Mouse (Mus musculus): ENCODE results near the gene Ufc1. TPM values are rescaled to one million over a fixed set of nuclear protein-coding genes. Genes with fewer than 3 reads are reported as not detected.

The Ufc1 gene
- polyA plus RNA-seq, 1 experiment = 11.1 TPM

- TF ChIP-seq CTCF (IDR thresholded peaks at IDR 0.05; ENCODE audit: extremely low read depth, insufficient read depth, insufficient read length, insufficient replicate concordance) = no peak
- no peak for TF ChIP-seq POLR2A (IDR thresholded peaks at IDR 0.05; ENCODE audit: low read depth, low read length)
- Histone ChIP-seq H3K36me3 (ENCODE audit: control insufficient read depth, insufficient read depth, low read length) (no peaks in the 10 kb centered on the region), H3K4me3 (ENCODE audit: extremely low read depth, insufficient read depth, insufficient read length) (no peak overlapping the region), H3K4me1 (ENCODE audit: control insufficient read depth, insufficient read depth, insufficient read length) (no peaks in the 10 kb centered on the region; the same call in 1 of the 2 replicates), H3K27ac (ENCODE audit: insufficient read depth, low read length) (no peak overlapping the region), H3K27me3 (ENCODE audit: control insufficient read depth, insufficient read depth, low read length) (0 out of 2 replicates have a peak, but pooled peaks cover 2% of the 10 kb centered on the region)
- DNase-seq (ENCODE audit: low read depth in 1 of 2, low spot score in 2 of 2) = no peak
- 7% methylated on average over 2 of the region's 2 CpGs for WGBS
Measured at GRCm38 (mm10) chr1:171263185-171263611, 31.6 kb downstream of the Ufc1 start.

GRCm38 (mm10) chr1:171262594-171263130, 32.2 kb downstream of the Ufc1 start:
- DNase-seq (ENCODE audit: low read depth in 1 of 2, low spot score in 2 of 2) = no peak
- TF ChIP-seq CTCF (IDR thresholded peaks at IDR 0.05; ENCODE audit: extremely low read depth, insufficient read depth, insufficient read length, insufficient replicate concordance) (no peak), POLR2A (IDR thresholded peaks at IDR 0.05; ENCODE audit: low read depth, low read length) (no peak)
- Histone ChIP-seq H3K36me3 (ENCODE audit: control insufficient read depth, insufficient read depth, low read length) (no peaks in the 10 kb centered on the region), H3K27me3 (ENCODE audit: control insufficient read depth, insufficient read depth, low read length) (0 out of 2 replicates have a peak, but pooled peaks cover 2% of the 10 kb centered on the region), H3K27ac (ENCODE audit: insufficient read depth, low read length) (peak overlapping the region; percentile 7), H3K4me3 (ENCODE audit: extremely low read depth, insufficient read depth, insufficient read length) (no peak overlapping the region), H3K4me1 (ENCODE audit: control insufficient read depth, insufficient read depth, insufficient read length) (no peaks in the 10 kb centered on the region; the same call in 1 of the 2 replicates)
- WGBS = 3% methylated on average over 8 of the region's 8 CpGs

- Histone ChIP-seq H3K36me3 (ENCODE audit: control insufficient read depth, insufficient read depth, low read length) (no peaks in the 10 kb centered on the region), H3K27ac (ENCODE audit: insufficient read depth, low read length) (no peak overlapping the region), H3K4me1 (ENCODE audit: control insufficient read depth, insufficient read depth, insufficient read length) (no peaks in the 10 kb centered on the region; the same call in 1 of the 2 replicates), H3K4me3 (ENCODE audit: extremely low read depth, insufficient read depth, insufficient read length) (no peak overlapping the region), H3K27me3 (ENCODE audit: control insufficient read depth, insufficient read depth, low read length) (0 out of 2 replicates have a peak, but pooled peaks cover 2% of the 10 kb centered on the region)
- 83% methylated on average over 3 of the region's 3 CpGs for WGBS
- no peak for DNase-seq (ENCODE audit: low read depth in 1 of 2, low spot score in 2 of 2)
- TF ChIP-seq POLR2A (IDR thresholded peaks at IDR 0.05; ENCODE audit: low read depth, low read length) (no peak), CTCF (IDR thresholded peaks at IDR 0.05; ENCODE audit: extremely low read depth, insufficient read depth, insufficient read length, insufficient replicate concordance) (no peak)
Measured at GRCm38 (mm10) chr1:171260316-171260715, 34.5 kb downstream of the Ufc1 start.

GRCm38 (mm10) chr1:171258921-171259320, 35.9 kb downstream of the Ufc1 start:
- TF ChIP-seq POLR2A (IDR thresholded peaks at IDR 0.05; ENCODE audit: low read depth, low read length) (no peak), CTCF (IDR thresholded peaks at IDR 0.05; ENCODE audit: extremely low read depth, insufficient read depth, insufficient read length, insufficient replicate concordance) (no peak)
- 63% methylated on average over 17 of the region's 17 CpGs for WGBS

GRCm38 (mm10) chr1:171257781-171258180, 37.0 kb downstream of the Ufc1 start:
- Histone ChIP-seq H3K27ac (ENCODE audit: insufficient read depth, low read length) (no peak overlapping the region), H3K27me3 (ENCODE audit: control insufficient read depth, insufficient read depth, low read length) (0 out of 2 replicates have a peak, but pooled peaks cover 2% of the 10 kb centered on the region), H3K4me3 (ENCODE audit: extremely low read depth, insufficient read depth, insufficient read length) (no peak overlapping the region), H3K4me1 (ENCODE audit: control insufficient read depth, insufficient read depth, insufficient read length) (no peaks in the 10 kb centered on the region), H3K36me3 (ENCODE audit: control insufficient read depth, insufficient read depth, low read length) (no peaks in the 10 kb centered on the region)
- no peak for TF ChIP-seq POLR2A (IDR thresholded peaks at IDR 0.05; ENCODE audit: low read depth, low read length)
- no peak for TF ChIP-seq CTCF (IDR thresholded peaks at IDR 0.05; ENCODE audit: extremely low read depth, insufficient read depth, insufficient read length, insufficient replicate concordance)
- 89% methylated on average over 9 of the region's 9 CpGs for WGBS
- DNase-seq (ENCODE audit: low read depth in 1 of 2, low spot score in 2 of 2) = no peak

More at GRCm38 (mm10) chr1:171258921-171259320, 35.9 kb downstream of the Ufc1 start:
- no peak overlapping the region for H3K27ac ChIP-seq (ENCODE audit: insufficient read depth, low read length)
- no peak overlapping the region for H3K4me3 ChIP-seq (ENCODE audit: extremely low read depth, insufficient read depth, insufficient read length)
- H3K36me3 ChIP-seq (ENCODE audit: control insufficient read depth, insufficient read depth, low read length) = no peaks in the 10 kb centered on the region
- H3K4me1 ChIP-seq (ENCODE audit: control insufficient read depth, insufficient read depth, insufficient read length) = no peaks in the 10 kb centered on the region; the same call in 1 of the 2 replicates
- 0 out of 2 replicates have a peak, but pooled peaks cover 2% of the 10 kb centered on the region for H3K27me3 ChIP-seq (ENCODE audit: control insufficient read depth, insufficient read depth, low read length)
- no peak for DNase-seq (ENCODE audit: low read depth in 1 of 2, low spot score in 2 of 2)

GRCm38 (mm10) chr1:171256937-171257548, 37.8 kb downstream of the Ufc1 start:
- peak; percentile 59; the same call in 1 of the 2 replicates for TF ChIP-seq CTCF (IDR thresholded peaks at IDR 0.05; ENCODE audit: extremely low read depth, insufficient read depth, insufficient read length, insufficient replicate concordance)
- TF ChIP-seq POLR2A (IDR thresholded peaks at IDR 0.05; ENCODE audit: low read depth, low read length) = no peak
- H3K4me1 ChIP-seq (ENCODE audit: control insufficient read depth, insufficient read depth, insufficient read length) = no peaks in the 10 kb centered on the region
- H3K36me3 ChIP-seq (ENCODE audit: control insufficient read depth, insufficient read depth, low read length) = no peaks in the 10 kb centered on the region
- DNase-seq (ENCODE audit: low read depth in 1 of 2, low spot score in 2 of 2) = peak in 1 of 2 experiments; percentile 55
- H3K27me3 ChIP-seq (ENCODE audit: control insufficient read depth, insufficient read depth, low read length) = 0 out of 2 replicates have a peak, but pooled peaks cover 2% of the 10 kb centered on the region
- 66% methylated on average over 15 of the region's 15 CpGs for WGBS
- no peak overlapping the region for H3K27ac ChIP-seq (ENCODE audit: insufficient read depth, low read length)
- no peak overlapping the region for H3K4me3 ChIP-seq (ENCODE audit: extremely low read depth, insufficient read depth, insufficient read length)

Data from spleen, adult 2 months (tissue).